In genomic region chr5:98878891-98879290, GRCm38 (mm10) we compare ENCODE assay signal across 8 mouse cellular contexts. TPM values are rescaled to one million over a fixed set of nuclear protein-coding genes. Genes with fewer than 3 reads are reported as not detected.
DNase-seq lines count a peak whose midpoint lies in the region; TF ChIP-seq lines count a peak whose summit lies in the region.

No protein-coding gene starts in this region.

- DNase-seq in heart, postnatal 14 days, result peak; percentile 44 to 70
- no peak for DNase-seq in heart, embryonic 10.5 days (ENCODE audit: low spot score)
- peak; percentile 42 for DNase-seq in ES-CJ7 (ENCODE audit: low read depth, low spot score)
- peak; percentile 79 for DNase-seq in brain, embryonic 14.5 days (ENCODE audit: low read depth)
- peak; percentile 78 for DNase-seq in kidney, adult 2 months
- peak; percentile 81 for DNase-seq in limb, embryonic 10.5 days (ENCODE audit: low spot score)
- DNase-seq in right cerebral cortex, postnatal 25 days, result peak; percentile 53
- DNase-seq in spleen, postnatal 4 days (ENCODE audit: low spot score in 2 of 2), result no peak

- TF ChIP-seq POLR2A in brain, embryonic 14.5 days (IDR thresholded peaks at IDR 0.05; ENCODE audit: borderline replicate concordance, extremely low read depth, insufficient read depth, insufficient read length, poor library complexity, severe bottlenecking), result no peak
- no peak for TF ChIP-seq POLR2A in kidney, adult 2 months (IDR thresholded peaks at IDR 0.05; ENCODE audit: low read depth, low read length)

- no peaks in the 10 kb centered on the region; the same call in 1 of the 2 replicates for H3K27me3 ChIP-seq in heart, embryonic 10.5 days (ENCODE audit: insufficient read depth, poor library complexity, severe bottlenecking)
- no peaks in the 10 kb centered on the region for H3K27me3 ChIP-seq in kidney, adult 2 months (replicated peaks; ENCODE audit: control insufficient read depth, insufficient read depth, low read length)
- H3K27me3 ChIP-seq in limb, embryonic 10.5 days (ENCODE audit: low read depth, poor library complexity, severe bottlenecking), result no peaks in the 10 kb centered on the region

- H3K4me1 ChIP-seq in heart, embryonic 10.5 days, result no peaks in the 10 kb centered on the region
- H3K4me1 ChIP-seq in kidney, adult 2 months (ENCODE audit: control insufficient read depth, insufficient read depth, low read length), result no peaks in the 10 kb centered on the region
- peaks cover 18% of the 10 kb centered on the region for H3K4me1 ChIP-seq in limb, embryonic 10.5 days

- H3K9me3 ChIP-seq in heart, embryonic 10.5 days, result no peaks in the 10 kb centered on the region
- H3K9me3 ChIP-seq in limb, embryonic 10.5 days (replicated peaks), result no peaks in the 10 kb centered on the region

- no peaks in the 10 kb centered on the region for H3K36me3 ChIP-seq in heart, embryonic 10.5 days
- H3K36me3 ChIP-seq in kidney, adult 2 months (ENCODE audit: control insufficient read depth, insufficient read depth, low read length), result no peaks in the 10 kb centered on the region
- no peaks in the 10 kb centered on the region for H3K36me3 ChIP-seq in limb, embryonic 10.5 days

- H3K4me3 ChIP-seq in heart, embryonic 10.5 days, result no peak overlapping the region
- no peak overlapping the region for H3K4me3 ChIP-seq in kidney, adult 2 months (ENCODE audit: insufficient read depth, low read depth, low read length)
- no peak overlapping the region for H3K4me3 ChIP-seq in limb, embryonic 10.5 days

- intact Hi-C loops in heart, postnatal 14 days (cut with DNase I), result loop anchor here (5.0 to 10.0 kb wide), 2 partner anchors 532 to 1754 kb away; no protein-coding TSS in a partner anchor

- TF ChIP-seq CTCF in brain, embryonic 14.5 days (IDR thresholded peaks at IDR 0.05; ENCODE audit: borderline replicate concordance, extremely low read depth, insufficient read depth, insufficient read length), result peak; percentile 72; the same call in 1 of the 2 replicates
- TF ChIP-seq CTCF in kidney, adult 2 months (conservative IDR thresholded peaks at IDR 0.05; ENCODE audit: insufficient read depth, insufficient read length, low read depth, low read length), result peak; percentile 74

- H3K27ac ChIP-seq in heart, embryonic 10.5 days, result no peak overlapping the region
- no peak overlapping the region for H3K27ac ChIP-seq in kidney, adult 2 months (ENCODE audit: insufficient read depth, low read depth, low read length)
- H3K27ac ChIP-seq in limb, embryonic 10.5 days, result no peak overlapping the region

RNA-seq across cellular contexts. Expression of gene Bmp3, which starts 24.7 kb away (rescaled TPM):
- under 1 TPM; 0.24 to 0.31 TPM for total RNA-seq in heart, postnatal 14 days (2021)
- 0.08 and 0.09 TPM in 2 replicates for polyA plus RNA-seq in heart, embryonic 10.5 days (2016; fragmentation: Nextera tagmentation; extraction: Ambion mirVana)
- polyA plus RNA-seq in brain, embryonic 14.5 days (2012; rRNA removed), result 1.5 and 1.9 TPM in 2 replicates
- 1.1 and 1.6 TPM in 2 replicates for polyA plus RNA-seq in kidney, adult 2 months (2012; rRNA removed)
- 0.58 and 0.81 TPM in 2 replicates for polyA plus RNA-seq in limb, embryonic 10.5 days (2016; fragmentation: Nextera tagmentation; extraction: Ambion mirVana)

Comparison
In these comparisons a context has a peak if more than half of its experiments do, and no peak if none do; other contexts are left out.
1. DNase-seq: peak in heart, postnatal 14 days (2 of 2), ES-CJ7 (single experiment), brain, embryonic 14.5 days (single experiment), kidney, adult 2 months (single experiment), limb, embryonic 10.5 days (single experiment) and right cerebral cortex, postnatal 25 days (single experiment); none in heart, embryonic 10.5 days (single experiment) and spleen, postnatal 4 days (0 of 2).